Mouse (Mus musculus) embryonic fibroblast, embryonic 13.5 days (primary cell): Measurements from ENCODE around the gene Galt. TPM values are rescaled to one million over a fixed set of nuclear protein-coding genes. Genes with fewer than 3 reads are reported as not detected.
"Not testable (repeated sequence)": the region's sequence is repeated elsewhere in the genome, so short reads cannot be mapped to it uniquely, and the experiment has no call there.

ENCODE experiments used
- H3K27ac ChIP-seq: 2 replicates; pipeline ENCODE4 v1.5.1; 2012; ENCODE audit warnings: low read length, control low read depth, inconsistent platforms; ENCODE audit not compliant: insufficient read depth
- H3K4me1 ChIP-seq: 2 replicates; pipeline ENCODE4 v1.6.1; 2011; ENCODE audit warnings: low read length; ENCODE audit not compliant: control insufficient read depth, insufficient read depth
- H3K4me3 ChIP-seq: 2 replicates; pipeline ENCODE4 v1.5.1; 2011; ENCODE audit warnings: mild to moderate bottlenecking, control low read depth, low read length; ENCODE audit not compliant: insufficient read depth
- CTCF ChIP-seq: IDR thresholded peaks from 2 replicates; pipeline ENCODE4 v1.5.1; 2011; ENCODE audit warnings: mild to moderate bottlenecking, control low read depth, low read length, moderate library complexity, borderline replicate concordance; ENCODE audit not compliant: insufficient read depth
- POLR2A ChIP-seq: IDR thresholded peaks from 2 replicates; pipeline ENCODE4 v1.6.1; 2011; ENCODE audit warnings: low read depth, mild to moderate bottlenecking, control low read depth, low read length, moderate library complexity
- polyA plus RNA-seq: library from polyadenylated mRNA; stranded (reverse); fragments of >200 nt; gene quantifications from 2 replicates; pipeline ENCODE4 v1.2.4, GENCODE M21; 2011; ENCODE audit warnings: low read depth; ENCODE audit not compliant: missing spikeins, insufficient read length

Gene Galt
- polyA plus RNA-seq, 1 experiment = 25.5 TPM

- no peak for TF ChIP-seq POLR2A
- no peak for TF ChIP-seq CTCF
- Histone ChIP-seq H3K4me3 (no peak overlapping the region), H3K27ac (no peak overlapping the region), H3K4me1 (0 out of 2 replicates have a peak, but pooled peaks cover 2% of the 10 kb centered on the region)
Observed at GRCm38 (mm10) chr4:41759206-41759605, 4.2 kb downstream of the Galt start.

GRCm38 (mm10) chr4:41759656-41760287, 4.7 kb downstream of the Galt start:
- TF ChIP-seq CTCF = no peak
- no peak for TF ChIP-seq POLR2A
- Histone ChIP-seq H3K4me1 (0 out of 2 replicates have a peak, but pooled peaks cover 2% of the 10 kb centered on the region), H3K4me3 (peak overlapping the region; percentile 6; the same call in 1 of the 2 replicates), H3K27ac (peak overlapping the region; percentile 71)

DNA sequence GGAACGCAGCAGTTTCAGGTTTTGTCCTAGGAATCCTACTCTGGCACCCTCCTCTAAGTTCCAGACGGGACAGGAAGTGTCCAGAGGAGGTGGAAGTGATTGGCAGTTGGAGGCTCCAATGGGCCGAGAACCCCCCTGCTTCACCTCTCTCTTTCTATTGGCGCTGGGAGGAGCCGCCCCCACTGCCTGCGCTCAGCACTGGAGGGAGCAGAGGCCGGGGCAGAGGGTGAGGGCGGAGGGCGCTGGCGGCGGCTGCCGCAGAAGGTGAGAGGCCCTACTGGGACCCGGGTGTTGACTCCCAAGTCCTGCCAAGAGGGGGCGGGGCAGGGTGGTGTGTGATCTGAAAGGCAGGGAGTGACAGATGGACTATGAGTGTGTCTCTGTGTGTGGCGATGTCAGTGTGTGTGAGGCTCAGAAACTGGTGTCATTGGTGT, 5.3 kb downstream of the Galt start:
- Histone ChIP-seq H3K27ac (peak overlapping the region; percentile 79), H3K4me3 (peak overlapping the region; percentile 75)

GRCm38 (mm10) chr4:41760911-41761310, 5.9 kb downstream of the Galt start:
- Histone ChIP-seq H3K4me1 (0 out of 2 replicates have a peak, but pooled peaks cover 2% of the 10 kb centered on the region), H3K27ac (peak overlapping the region; percentile 79), H3K4me3 (peak overlapping the region; percentile 75)
- TF ChIP-seq CTCF = no peak

More for the DNA sequence above, 5.3 kb downstream of the Galt start:
- no peak for TF ChIP-seq CTCF
- TF ChIP-seq POLR2A = peak; percentile 71
- H3K4me1 ChIP-seq = 0 out of 2 replicates have a peak, but pooled peaks cover 2% of the 10 kb centered on the region

DNA sequence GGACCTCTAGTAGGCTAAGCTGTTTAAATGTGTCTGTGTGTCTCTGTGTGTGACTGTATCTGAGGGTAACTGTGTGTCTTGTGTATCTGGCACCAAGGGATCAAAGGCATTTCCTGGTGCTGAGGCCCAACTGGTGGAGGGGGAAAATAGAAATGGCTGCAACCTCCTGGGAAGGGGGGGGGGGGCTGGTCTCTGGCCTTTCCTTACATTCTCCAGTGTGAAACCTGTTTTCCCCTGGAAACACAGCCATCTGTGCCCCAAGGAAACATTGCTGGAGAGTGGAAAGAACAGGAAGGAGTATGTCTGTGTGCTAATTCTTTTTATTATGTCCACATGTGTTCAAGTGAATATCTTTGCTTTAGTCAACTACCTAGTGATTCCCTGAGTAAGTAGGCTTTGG, 6.7 kb downstream of the Galt start:
- 0 out of 2 replicates have a peak, but pooled peaks cover 2% of the 10 kb centered on the region for H3K4me1 ChIP-seq
- no peak for TF ChIP-seq CTCF
- TF ChIP-seq POLR2A = peak; percentile 44; the same call in 1 of the 2 replicates
- H3K4me3 ChIP-seq = peak overlapping the region; percentile 75
- peak overlapping the region; percentile 79 for H3K27ac ChIP-seq

DNA sequence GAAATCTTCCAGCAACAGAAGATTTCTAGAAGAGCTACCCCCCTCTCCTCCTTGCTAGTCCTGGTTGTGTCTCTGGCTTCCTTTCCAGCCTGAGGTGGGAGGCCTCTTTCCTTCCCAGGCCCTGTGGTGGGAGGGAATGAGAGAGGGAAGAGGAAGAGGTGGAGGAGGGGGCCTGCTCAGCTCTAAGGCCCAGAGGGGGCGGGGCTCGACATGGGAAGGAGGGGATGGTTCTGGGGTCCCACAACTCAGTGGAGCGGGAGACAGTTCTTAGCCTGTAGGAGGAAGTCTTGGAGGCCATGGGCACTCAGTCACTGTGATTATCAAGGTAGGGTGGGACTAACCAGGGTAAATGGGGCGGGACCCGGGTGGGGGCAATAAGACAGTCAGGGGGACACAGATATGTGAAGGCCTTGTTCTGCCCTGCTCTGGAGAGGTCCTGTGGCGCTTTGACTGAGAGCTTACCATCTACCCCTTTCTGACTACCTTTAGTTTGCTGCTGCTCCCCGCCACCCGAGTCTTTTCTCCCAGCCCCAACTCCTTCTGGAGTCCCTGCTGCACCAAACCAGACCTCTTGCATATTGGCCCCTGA, 7.2 kb downstream of the Galt start:
- Histone ChIP-seq H3K27ac (peak overlapping the region; percentile 79), H3K4me1 (0 out of 2 replicates have a peak, but pooled peaks cover 2% of the 10 kb centered on the region), H3K4me3 (peak overlapping the region; percentile 7)
- TF ChIP-seq POLR2A (peak; percentile 35; the same call in 1 of the 2 replicates), CTCF (no peak)

DNA sequence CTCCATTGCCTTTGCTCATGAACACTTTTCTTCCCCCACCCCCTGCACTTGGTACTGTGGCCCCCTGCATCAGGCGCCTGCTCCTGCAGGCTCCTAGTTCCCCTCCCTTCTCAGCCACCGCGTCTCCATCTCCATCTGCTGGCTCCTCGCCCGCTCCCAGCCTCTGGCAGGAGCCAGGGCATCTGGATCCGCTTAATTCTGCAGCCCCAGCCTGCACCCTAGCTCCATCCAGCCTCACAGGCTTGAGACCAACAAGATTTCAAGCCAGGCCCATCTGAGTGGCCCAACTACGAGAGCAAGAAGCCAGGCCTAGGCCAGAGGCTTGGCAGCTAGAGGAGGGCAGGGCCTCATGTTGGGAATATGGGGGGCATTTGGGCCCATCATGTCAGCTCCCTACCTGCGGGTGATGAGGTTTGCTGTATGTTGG, 7.7 kb downstream of the Galt start:
- peak overlapping the region; percentile 79 for H3K27ac ChIP-seq
- H3K4me3 ChIP-seq, H3K4me1 ChIP-seq: not testable (repeated sequence)

DNA sequence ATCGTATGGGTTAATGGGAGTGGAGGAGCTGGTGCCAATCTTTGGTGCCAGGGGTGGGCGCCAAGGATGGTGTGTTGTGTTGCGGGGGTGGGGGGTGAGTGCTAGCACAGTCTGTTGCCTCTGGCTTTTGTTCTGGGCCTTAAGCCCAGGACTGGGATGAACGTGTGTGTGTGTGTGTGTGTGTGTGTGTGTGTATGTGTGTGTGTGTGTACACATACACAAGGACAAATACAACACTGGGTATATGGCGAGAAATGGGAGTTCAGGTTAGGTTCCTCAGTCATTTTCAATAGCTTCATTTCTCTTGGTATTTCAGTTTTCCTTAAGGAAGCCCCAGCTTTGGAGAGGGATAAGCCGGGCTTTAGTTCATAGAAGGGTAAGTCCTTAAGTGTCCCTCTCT, 8.1 kb downstream of the Galt start:
- not testable (repeated sequence) for H3K4me3 ChIP-seq, H3K4me1 ChIP-seq
- peak overlapping the region; percentile 60 for H3K27ac ChIP-seq

DNA sequence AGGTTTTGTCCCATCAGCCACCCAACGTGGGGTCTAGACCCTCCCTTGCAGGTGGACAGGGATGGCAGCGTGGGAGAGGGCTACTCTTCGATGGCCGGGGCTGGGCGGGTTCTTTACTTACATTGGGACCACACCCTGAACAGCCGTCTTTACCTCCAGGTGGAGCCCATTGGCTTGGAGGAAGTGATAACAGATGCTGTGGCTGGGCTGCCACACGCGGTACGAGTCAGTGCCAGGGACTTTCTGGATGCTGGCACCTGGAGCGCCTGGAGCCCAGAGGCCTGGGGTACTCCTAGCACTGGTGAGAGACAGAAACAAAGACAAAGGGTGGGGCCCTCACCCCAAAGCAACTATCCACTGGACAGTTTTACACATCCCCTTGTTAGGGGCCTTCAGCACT, 12.3 kb downstream of the Galt start:
- H3K4me1 ChIP-seq, H3K4me3 ChIP-seq, H3K27ac ChIP-seq: not testable (repeated sequence)

DNA sequence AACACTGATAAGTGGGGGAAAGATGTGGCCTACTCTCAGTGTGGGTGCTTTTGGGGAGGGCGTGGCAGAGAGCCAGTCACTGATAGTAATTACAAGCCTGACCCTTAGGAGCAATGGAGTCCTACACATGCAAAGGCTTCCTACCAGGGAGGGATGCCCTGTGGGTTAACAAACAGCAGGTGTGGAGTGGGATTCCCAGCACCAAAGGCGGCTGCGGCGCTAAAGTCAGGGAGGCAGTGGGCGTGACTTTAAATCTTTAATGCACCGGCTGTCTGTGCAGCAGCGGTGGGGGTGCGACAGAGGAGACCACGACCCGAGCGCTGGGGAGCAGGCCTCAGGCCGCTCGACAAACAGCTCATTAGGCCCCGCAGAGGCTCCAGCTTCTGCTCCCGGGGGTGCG, 17.9 kb downstream of the Galt start:
- H3K4me3 ChIP-seq = 0 out of 2 replicates have a peak overlapping the region, but pooled peaks have one; percentile 3
- not testable (repeated sequence) for H3K4me1 ChIP-seq, H3K27ac ChIP-seq

GRCm38 (mm10) chr4:41773502-41773901, 18.5 kb downstream of the Galt start:
- peak; percentile 70 for TF ChIP-seq POLR2A
- peak overlapping the region; percentile 50 for H3K4me3 ChIP-seq
- not testable (repeated sequence) for H3K27ac ChIP-seq, H3K4me1 ChIP-seq
